Mouse (Mus musculus): ENCODE measurements around the gene Coq10a. TPM values are rescaled to one million over a fixed set of nuclear protein-coding genes. Genes with fewer than 3 reads are reported as not detected.
A peak's percentile ranks its signal among the peaks of the same experiment; 100 is the strongest.

The Coq10a gene
- polyA plus RNA-seq, 1 experiment from 2014 or later, result 3.5 TPM

- H3K4me3 ChIP-seq (replicated peaks; ENCODE audit: low read length), result peak overlapping the region; percentile 90
- peak overlapping the region; percentile 95 for H3K9ac ChIP-seq (ENCODE audit: low read length)
- WGBS, result 0% methylated on average over 31 of the region's 47 CpGs
- peaks cover 16% of the 10 kb centered on the region for H3K36me3 ChIP-seq (ENCODE audit: control insufficient read depth, insufficient read depth, low read length)
- no peaks in the 10 kb centered on the region for H3K27me3 ChIP-seq (ENCODE audit: control insufficient read depth, insufficient read depth, low read length)
- no peaks in the 10 kb centered on the region for H3K9me3 ChIP-seq (replicated peaks; ENCODE audit: control insufficient read depth, low read length)
- H3K4me1 ChIP-seq (ENCODE audit: control insufficient read depth, insufficient read depth, low read length), result peaks cover 16% of the 10 kb centered on the region
- peak overlapping the region; percentile 88 for H3K27ac ChIP-seq (ENCODE audit: low read length)
- ATAC-seq (ENCODE audit: insufficient read depth, low FRiP score), result peak; percentile 69
- peak overlapping the region; percentile 90 for H3K4me2 ChIP-seq (ENCODE audit: low read depth, low read length)
These were observed 8.6 kb upstream of the Coq10a start for GRCm38 (mm10) chr10:128377222-128377939.

- ATAC-seq (ENCODE audit: insufficient read depth, low FRiP score), result peak; percentile 94
- H3K9me3 ChIP-seq (replicated peaks; ENCODE audit: control insufficient read depth, low read length), result no peaks in the 10 kb centered on the region
- H3K27me3 ChIP-seq (ENCODE audit: control insufficient read depth, insufficient read depth, low read length), result no peaks in the 10 kb centered on the region
- H3K4me2 ChIP-seq (ENCODE audit: low read depth, low read length), result peak within 1 kb of the TSS; percentile 90
- WGBS, result under 1% methylated on average over 60 of the region's 73 CpGs
- peak within 1 kb of the TSS; percentile 88 for H3K27ac ChIP-seq (ENCODE audit: low read length)
- peak within 1 kb of the TSS; percentile 95 for H3K9ac ChIP-seq (ENCODE audit: low read length)
- peaks cover 14% of the 10 kb centered on the region for H3K36me3 ChIP-seq (ENCODE audit: control insufficient read depth, insufficient read depth, low read length)
- peaks cover 16% of the 10 kb centered on the region for H3K4me1 ChIP-seq (ENCODE audit: control insufficient read depth, insufficient read depth, low read length)
- H3K4me3 ChIP-seq (replicated peaks; ENCODE audit: low read length), result peak within 1 kb of the TSS; percentile 90
These were observed 7.8 kb upstream of the Coq10a start, which contains the start of gene Ankrd52 for GRCm38 (mm10) chr10:128376455-128377211. Ankrd52 (plus strand) TSS chr10:128377115.

DNA sequence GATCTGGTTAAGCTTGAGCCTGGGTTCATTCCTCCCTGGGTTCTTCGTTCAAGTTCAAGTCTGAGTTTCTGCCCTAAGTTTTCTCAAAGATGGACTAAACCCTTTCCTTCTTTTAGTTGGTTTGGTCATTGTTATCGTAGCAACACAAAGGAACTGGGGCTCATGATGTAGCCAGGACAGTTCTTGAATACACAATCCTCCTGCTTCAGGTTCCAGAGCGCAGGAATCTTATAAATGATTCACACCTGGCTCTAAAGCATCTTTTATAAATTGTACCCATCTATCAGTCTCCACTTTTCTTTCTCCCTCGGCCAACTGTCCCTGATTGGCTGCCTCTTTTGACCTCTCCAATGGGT lies 7.3 kb upstream of the Coq10a start:
- Histone ChIP-seq H3K4me1 (ENCODE audit: control insufficient read depth, insufficient read depth, low read length) (peaks cover 16% of the 10 kb centered on the region), H3K9ac (ENCODE audit: low read length) (peak overlapping the region; percentile 95; the same call in 1 of the 2 replicates), H3K36me3 (ENCODE audit: control insufficient read depth, insufficient read depth, low read length) (peaks cover 14% of the 10 kb centered on the region), H3K27ac (ENCODE audit: low read length) (peak overlapping the region; percentile 88), H3K4me2 (ENCODE audit: low read depth, low read length) (peak overlapping the region; percentile 63), H3K27me3 (ENCODE audit: control insufficient read depth, insufficient read depth, low read length) (no peaks in the 10 kb centered on the region), H3K9me3 (replicated peaks; ENCODE audit: control insufficient read depth, low read length) (no peaks in the 10 kb centered on the region), H3K4me3 (replicated peaks; ENCODE audit: low read length) (peak overlapping the region; percentile 90)
- no peak for ATAC-seq (ENCODE audit: insufficient read depth, low FRiP score)
- 42% methylated on average over 4 of the region's 4 CpGs for WGBS

DNA sequence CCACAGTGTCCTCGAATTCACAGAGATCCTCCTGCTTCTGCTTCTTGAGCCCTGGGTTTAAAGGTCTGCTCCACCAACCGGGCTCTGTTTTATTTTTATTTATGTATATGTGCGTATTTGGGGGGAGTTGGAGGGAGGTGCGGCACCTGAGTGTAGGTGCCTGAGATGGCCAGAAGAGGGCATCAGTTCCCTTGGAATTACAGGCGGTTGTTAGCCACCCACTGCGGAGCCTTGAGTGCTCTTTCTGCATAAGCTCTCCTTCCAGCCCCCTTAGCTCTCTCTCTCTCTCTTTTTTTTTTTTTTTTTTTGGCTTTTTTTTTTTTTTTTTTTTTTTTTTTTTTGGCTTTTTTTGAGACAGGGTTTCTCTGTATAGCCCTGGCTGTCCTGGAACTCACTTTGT lies 5.6 kb upstream of the Coq10a start:
- Histone ChIP-seq H3K27ac (ENCODE audit: low read length) (no peak overlapping the region), H3K36me3 (ENCODE audit: control insufficient read depth, insufficient read depth, low read length) (peaks cover 2% of the 10 kb centered on the region; the same call in 1 of the 2 replicates), H3K4me1 (ENCODE audit: control insufficient read depth, insufficient read depth, low read length) (peaks cover 16% of the 10 kb centered on the region), H3K4me3 (replicated peaks; ENCODE audit: low read length) (no peak overlapping the region), H3K9ac (ENCODE audit: low read length) (no peak overlapping the region), H3K27me3 (ENCODE audit: control insufficient read depth, insufficient read depth, low read length) (no peaks in the 10 kb centered on the region), H3K4me2 (ENCODE audit: low read depth, low read length) (no peak overlapping the region), H3K9me3 (replicated peaks; ENCODE audit: control insufficient read depth, low read length) (no peaks in the 10 kb centered on the region)
- ATAC-seq (ENCODE audit: insufficient read depth, low FRiP score), result no peak
- 75% methylated on average over 6 of the region's 6 CpGs for WGBS

DNA sequence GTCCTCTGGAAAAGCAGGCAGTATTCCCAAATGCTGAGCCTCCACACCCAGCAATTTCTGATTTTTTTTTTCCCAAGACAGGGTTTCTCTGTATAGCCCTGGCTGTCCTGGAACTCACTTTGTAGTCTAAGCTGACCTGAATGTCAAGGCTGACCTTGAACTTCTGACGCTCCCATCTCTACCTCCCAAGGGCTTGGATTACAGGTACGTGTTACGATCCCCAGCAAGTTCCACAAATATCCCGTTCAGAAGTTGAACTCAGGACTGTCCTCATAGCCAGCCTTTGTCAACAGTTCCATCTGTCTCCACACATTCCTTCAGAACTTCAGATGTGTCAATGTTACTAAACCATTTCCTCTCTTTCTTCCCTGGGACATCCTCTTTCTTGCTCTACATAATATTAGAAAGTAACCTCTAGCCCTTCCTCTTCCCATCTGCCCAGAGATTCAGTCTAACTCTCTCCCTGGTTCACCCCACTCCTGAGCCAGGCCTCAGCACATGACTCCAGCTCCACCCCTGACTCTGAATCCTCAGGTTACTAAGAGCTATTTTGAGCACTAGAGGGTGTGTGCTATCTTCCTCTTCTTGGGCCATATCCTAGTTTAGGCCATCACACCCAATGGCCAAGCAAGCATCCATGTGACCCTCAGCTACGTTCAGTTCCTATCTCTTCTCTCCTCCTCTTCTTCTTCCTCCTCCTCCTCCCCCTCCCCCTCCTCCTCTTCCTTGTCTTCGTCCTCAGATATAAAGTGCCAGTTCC lies 4.4 kb upstream of the Coq10a start:
- Histone ChIP-seq H3K36me3 (ENCODE audit: control insufficient read depth, insufficient read depth, low read length) (no peaks in the 10 kb centered on the region), H3K4me2 (ENCODE audit: low read depth, low read length) (no peak overlapping the region), H3K27me3 (ENCODE audit: control insufficient read depth, insufficient read depth, low read length) (no peaks in the 10 kb centered on the region), H3K9ac (ENCODE audit: low read length) (no peak overlapping the region), H3K9me3 (replicated peaks; ENCODE audit: control insufficient read depth, low read length) (no peaks in the 10 kb centered on the region), H3K27ac (ENCODE audit: low read length) (no peak overlapping the region), H3K4me3 (replicated peaks; ENCODE audit: low read length) (no peak overlapping the region), H3K4me1 (ENCODE audit: control insufficient read depth, insufficient read depth, low read length) (peaks cover 7% of the 10 kb centered on the region)
- WGBS, result 68% methylated on average over 6 of the region's 6 CpGs
- ATAC-seq (ENCODE audit: insufficient read depth, low FRiP score), result no peak

- no peak overlapping the region for H3K4me2 ChIP-seq (ENCODE audit: low read depth, low read length)
- no peaks in the 10 kb centered on the region for H3K36me3 ChIP-seq (ENCODE audit: control insufficient read depth, insufficient read depth, low read length)
- H3K4me1 ChIP-seq (ENCODE audit: control insufficient read depth, insufficient read depth, low read length), result peaks cover 6% of the 10 kb centered on the region
- no peak overlapping the region for H3K9ac ChIP-seq (ENCODE audit: low read length)
- H3K4me3 ChIP-seq (replicated peaks; ENCODE audit: low read length), result no peak overlapping the region
- ATAC-seq (ENCODE audit: insufficient read depth, low FRiP score), result no peak
- H3K27ac ChIP-seq (ENCODE audit: low read length), result no peak overlapping the region
- WGBS, result 78% methylated on average over 5 of the region's 5 CpGs
- H3K9me3 ChIP-seq (replicated peaks; ENCODE audit: control insufficient read depth, low read length), result no peaks in the 10 kb centered on the region
- H3K27me3 ChIP-seq (ENCODE audit: control insufficient read depth, insufficient read depth, low read length), result no peaks in the 10 kb centered on the region
These were observed 3.3 kb upstream of the Coq10a start for GRCm38 (mm10) chr10:128372142-128372541.

DNA sequence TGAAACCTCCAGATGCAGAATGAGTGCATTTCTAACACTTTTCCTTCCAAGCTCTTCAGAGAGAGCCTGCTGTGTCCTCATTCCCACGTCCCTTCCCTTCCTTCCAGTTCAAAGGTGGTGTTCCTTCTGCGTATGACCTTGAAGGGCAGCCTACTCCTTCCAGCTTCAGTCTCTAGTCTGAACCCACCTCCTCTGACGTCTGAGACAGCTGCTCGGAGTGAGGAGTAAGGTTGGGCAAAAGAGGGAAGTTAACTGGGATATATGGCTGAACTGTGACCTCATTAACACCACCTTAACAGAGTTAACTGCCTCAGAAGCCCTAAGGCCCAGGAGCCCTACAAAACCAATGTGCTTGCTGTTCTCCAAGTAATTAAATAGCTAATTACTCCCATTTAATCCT lies 1.8 kb upstream of the Coq10a start:
- no peak for ATAC-seq (ENCODE audit: insufficient read depth, low FRiP score)
- Histone ChIP-seq H3K27ac (ENCODE audit: low read length) (no peak overlapping the region), H3K36me3 (ENCODE audit: control insufficient read depth, insufficient read depth, low read length) (no peaks in the 10 kb centered on the region), H3K4me1 (ENCODE audit: control insufficient read depth, insufficient read depth, low read length) (peaks cover 3% of the 10 kb centered on the region), H3K4me3 (replicated peaks; ENCODE audit: low read length) (no peak overlapping the region), H3K4me2 (ENCODE audit: low read depth, low read length) (no peak overlapping the region), H3K27me3 (ENCODE audit: control insufficient read depth, insufficient read depth, low read length) (no peaks in the 10 kb centered on the region), H3K9ac (ENCODE audit: low read length) (no peak overlapping the region), H3K9me3 (replicated peaks; ENCODE audit: control insufficient read depth, low read length) (no peaks in the 10 kb centered on the region)
- WGBS, result 46% methylated on average over 4 of the region's 4 CpGs

DNA sequence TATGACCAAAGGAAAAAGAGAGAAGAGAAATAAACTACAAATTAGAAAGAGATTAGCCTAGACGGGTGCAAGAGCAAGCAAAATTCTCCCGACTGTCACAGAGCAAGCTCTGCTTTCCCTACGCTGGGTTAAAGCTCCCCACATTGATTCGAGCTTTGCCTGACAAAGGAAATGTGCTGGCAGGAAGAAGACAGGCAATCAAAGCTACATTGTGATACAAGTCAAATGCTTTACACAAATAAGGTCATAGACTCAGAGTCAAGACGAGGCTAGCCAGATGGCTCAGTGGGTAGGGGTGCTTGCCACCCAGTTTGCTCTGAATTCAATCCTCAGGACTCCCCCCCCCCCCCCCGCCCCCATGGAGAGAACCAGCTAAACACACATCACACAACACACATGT lies 1.2 kb upstream of the Coq10a start:
- Histone ChIP-seq H3K36me3 (ENCODE audit: control insufficient read depth, insufficient read depth, low read length) (no peaks in the 10 kb centered on the region), H3K4me1 (ENCODE audit: control insufficient read depth, insufficient read depth, low read length) (peaks cover 3% of the 10 kb centered on the region), H3K4me2 (ENCODE audit: low read depth, low read length) (no peak overlapping the region), H3K9me3 (replicated peaks; ENCODE audit: control insufficient read depth, low read length) (no peaks in the 10 kb centered on the region), H3K4me3 (replicated peaks; ENCODE audit: low read length) (no peak overlapping the region), H3K9ac (ENCODE audit: low read length) (no peak overlapping the region), H3K27ac (ENCODE audit: low read length) (no peak overlapping the region), H3K27me3 (ENCODE audit: control insufficient read depth, insufficient read depth, low read length) (no peaks in the 10 kb centered on the region)
- WGBS, result 64% methylated on average over 5 of the region's 6 CpGs
- no peak for ATAC-seq (ENCODE audit: insufficient read depth, low FRiP score)

DNA sequence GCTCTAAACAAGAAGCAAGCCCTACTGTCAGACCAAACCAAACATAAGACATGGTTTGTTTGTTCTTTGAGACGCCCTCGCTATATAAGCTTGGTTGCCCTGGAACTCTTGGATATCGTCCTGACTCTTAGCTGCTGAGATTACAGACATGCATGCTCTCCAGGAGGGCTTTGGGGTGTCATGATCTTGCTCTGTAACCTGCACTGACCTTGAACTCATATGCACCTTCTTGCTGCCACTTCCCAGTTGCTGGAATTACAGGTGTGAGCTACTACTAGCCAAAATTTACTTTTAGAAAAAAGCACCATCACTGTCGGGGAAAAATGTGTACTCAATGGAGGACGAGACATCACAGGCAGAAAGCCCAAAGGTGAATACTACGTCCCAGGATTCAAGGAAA lies 802 bp upstream of the Coq10a start:
- 63% methylated on average over 6 of the region's 6 CpGs for WGBS
- ATAC-seq (ENCODE audit: insufficient read depth, low FRiP score), result no peak
- Histone ChIP-seq H3K4me3 (replicated peaks; ENCODE audit: low read length) (peak overlapping the region; percentile 75), H3K9ac (ENCODE audit: low read length) (peak overlapping the region; percentile 78; the same call in 1 of the 2 replicates), H3K27me3 (ENCODE audit: control insufficient read depth, insufficient read depth, low read length) (no peaks in the 10 kb centered on the region), H3K27ac (ENCODE audit: low read length) (peak overlapping the region; percentile 87), H3K4me1 (ENCODE audit: control insufficient read depth, insufficient read depth, low read length) (peaks cover 3% of the 10 kb centered on the region), H3K36me3 (ENCODE audit: control insufficient read depth, insufficient read depth, low read length) (no peaks in the 10 kb centered on the region), H3K4me2 (ENCODE audit: low read depth, low read length) (peak overlapping the region; percentile 86), H3K9me3 (replicated peaks; ENCODE audit: control insufficient read depth, low read length) (no peaks in the 10 kb centered on the region)

Measured in stomach, embryonic 16.5 days (tissue).